Mouse (Mus musculus): ENCODE measurements around the gene Cpa2. TPM values are rescaled to one million over a fixed set of nuclear protein-coding genes. Genes with fewer than 3 reads are reported as not detected.

Cpa2 gene
- polyA plus RNA-seq, 1 experiment from 2014 or later: 8.5 TPM

DNA sequence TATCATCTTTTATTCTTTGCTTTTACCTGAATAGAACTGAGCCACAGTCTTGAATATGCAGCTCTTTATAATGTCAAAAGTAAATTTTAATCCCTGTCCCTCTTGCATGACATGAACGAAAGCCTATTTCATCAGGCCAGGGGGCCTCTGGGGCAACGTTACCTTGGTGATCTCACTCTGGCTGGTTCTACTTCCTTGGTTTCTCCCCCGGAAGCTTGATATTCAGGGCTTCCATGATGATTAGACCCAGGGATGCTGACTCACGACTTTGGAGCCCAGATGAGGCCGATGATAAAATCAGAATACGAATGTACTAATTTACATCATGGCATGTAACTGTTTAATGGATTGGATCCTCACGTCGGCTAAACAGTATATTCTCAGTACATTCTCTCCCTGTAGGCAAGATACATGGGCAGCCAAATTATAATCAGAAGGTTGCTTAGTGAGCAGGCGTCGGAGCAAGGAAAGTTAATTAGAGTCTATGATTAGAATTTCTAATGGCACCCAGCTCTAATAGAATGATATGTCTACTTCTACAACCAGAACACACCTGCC, 51.1 kb downstream of the Cpa2 start:
- Histone ChIP-seq H3K36me3 (no peaks in the 10 kb centered on the region), H3K27ac (replicated peaks) (peak overlapping the region; percentile 20; the same call in 1 of the 2 replicates), H3K9ac (no peak overlapping the region), H3K27me3 (no peaks in the 10 kb centered on the region), H3K4me1 (replicated peaks) (peaks cover 11% of the 10 kb centered on the region), H3K9me3 (no peaks in the 10 kb centered on the region), H3K4me3 (no peak overlapping the region), H3K4me2 (no peak overlapping the region)
- 0 out of 2 replicates have a peak, but pooled peaks have one; percentile 27 for ATAC-seq (ENCODE audit: low FRiP score, low read depth)
- 42% methylated on average over 10 of the region's 10 CpGs for WGBS

DNA sequence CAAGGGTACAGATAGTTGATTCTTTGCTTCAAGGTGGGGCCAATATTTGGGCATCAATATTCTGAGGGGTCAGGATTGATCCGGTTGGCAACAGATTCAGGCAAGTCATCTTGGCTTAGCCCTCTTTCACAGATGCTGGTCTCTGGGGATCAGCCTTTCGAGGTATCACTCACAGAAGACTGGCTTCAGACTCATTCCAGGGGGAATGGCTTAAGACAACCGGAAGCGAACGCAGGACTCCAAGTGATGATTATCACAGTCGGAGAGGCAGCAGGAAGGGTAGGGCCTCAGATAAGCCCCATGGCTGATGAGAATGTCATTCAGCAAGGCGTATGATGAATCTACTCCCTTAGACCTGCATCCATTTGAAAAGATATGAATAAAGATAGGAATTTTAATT, 53.0 kb downstream of the Cpa2 start:
- Histone ChIP-seq H3K4me2 (no peak overlapping the region), H3K9me3 (no peaks in the 10 kb centered on the region), H3K4me3 (no peak overlapping the region), H3K9ac (no peak overlapping the region), H3K27ac (replicated peaks) (no peak overlapping the region), H3K27me3 (no peaks in the 10 kb centered on the region), H3K36me3 (no peaks in the 10 kb centered on the region), H3K4me1 (replicated peaks) (peaks cover 11% of the 10 kb centered on the region)
- ATAC-seq (ENCODE audit: low FRiP score, low read depth): no peak
- 62% methylated on average over 7 of the region's 7 CpGs for WGBS

DNA sequence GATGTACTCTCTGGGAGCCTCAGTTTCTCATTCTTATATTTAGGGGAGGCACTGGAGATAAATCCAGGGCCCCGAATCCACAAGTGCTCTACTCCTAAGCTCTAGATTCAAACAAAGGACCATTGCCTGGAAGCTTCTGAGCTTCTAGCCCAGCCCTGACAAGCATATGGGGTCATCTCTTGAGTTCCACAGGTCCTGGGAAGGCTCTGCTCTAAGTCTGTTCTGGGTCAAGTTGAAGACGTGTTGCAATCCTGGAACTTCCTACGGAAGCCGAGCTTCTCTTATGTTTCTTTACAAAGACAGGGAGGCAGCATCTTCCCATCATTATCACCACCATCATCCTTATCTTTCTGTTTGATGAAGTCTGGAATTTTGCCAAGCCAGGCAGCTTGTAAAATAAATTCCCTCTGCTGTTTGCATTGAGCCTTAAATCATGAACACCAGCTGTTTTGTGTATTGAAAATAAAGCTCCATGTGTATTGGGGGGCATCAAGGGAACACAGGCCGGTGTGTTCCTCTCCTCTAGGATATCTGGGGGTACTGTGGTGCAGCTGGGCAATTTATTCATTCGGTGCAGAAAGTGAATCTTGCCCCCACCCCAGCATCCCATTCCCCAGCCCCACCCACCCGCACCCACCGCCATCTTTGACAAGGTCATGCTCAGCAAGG, 55.0 kb downstream of the Cpa2 start:
- Histone ChIP-seq H3K4me1 (replicated peaks) (peaks cover 11% of the 10 kb centered on the region), H3K9me3 (no peaks in the 10 kb centered on the region), H3K9ac (no peak overlapping the region), H3K4me2 (no peak overlapping the region), H3K27ac (replicated peaks) (no peak overlapping the region), H3K4me3 (no peak overlapping the region), H3K36me3 (no peaks in the 10 kb centered on the region), H3K27me3 (no peaks in the 10 kb centered on the region)
- 68% methylated on average over 8 of the region's 8 CpGs for WGBS
- no peak for ATAC-seq (ENCODE audit: low FRiP score, low read depth)

DNA sequence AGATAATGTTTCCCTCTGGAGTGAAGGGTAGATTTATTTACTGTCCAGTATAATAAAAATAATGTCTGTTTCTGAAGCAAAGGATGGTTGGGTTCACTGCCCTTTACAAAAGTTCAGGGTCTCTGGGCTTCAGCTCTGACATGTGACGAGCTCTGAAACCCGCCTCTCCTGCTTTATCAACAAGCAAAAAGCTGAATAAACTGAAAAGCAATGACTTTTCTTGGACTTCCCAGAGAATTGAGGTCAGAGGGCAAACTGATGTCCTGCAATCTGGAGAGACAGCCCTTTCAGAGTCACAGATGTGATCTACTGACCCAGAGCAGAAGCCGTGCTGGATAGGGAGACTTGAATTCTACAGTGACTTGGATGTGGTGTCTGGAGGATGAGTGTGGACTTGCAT, 58.7 kb downstream of the Cpa2 start:
- Histone ChIP-seq H3K4me1 (replicated peaks) (no peaks in the 10 kb centered on the region), H3K36me3 (no peaks in the 10 kb centered on the region), H3K4me3 (no peak overlapping the region), H3K4me2 (no peak overlapping the region), H3K27ac (replicated peaks) (no peak overlapping the region), H3K27me3 (no peaks in the 10 kb centered on the region), H3K9me3 (no peaks in the 10 kb centered on the region), H3K9ac (no peak overlapping the region)
- ATAC-seq (ENCODE audit: low FRiP score, low read depth): no peak
- WGBS: 56% methylated on average over 3 of the region's 3 CpGs

DNA sequence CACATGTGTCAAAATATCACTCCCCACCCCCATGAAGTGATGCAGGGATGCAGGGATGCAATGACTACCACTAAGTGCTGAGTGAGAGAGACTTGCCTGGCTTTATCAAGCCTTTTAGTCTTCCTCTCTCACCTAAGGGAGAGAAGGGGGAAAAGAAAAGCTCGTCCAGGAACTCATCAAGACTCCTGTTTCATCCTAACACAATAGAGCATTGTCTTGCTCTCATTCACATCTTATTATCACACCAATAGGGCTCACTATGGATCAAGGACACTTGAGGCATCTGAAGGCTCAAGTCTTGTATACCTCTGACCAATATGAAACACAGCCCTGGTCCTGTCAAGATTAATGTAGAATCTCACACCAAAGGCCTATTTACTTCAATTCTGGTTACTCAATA, 59.6 kb downstream of the Cpa2 start:
- Histone ChIP-seq H3K27ac (replicated peaks) (no peak overlapping the region), H3K9ac (no peak overlapping the region), H3K4me2 (no peak overlapping the region), H3K36me3 (no peaks in the 10 kb centered on the region), H3K4me3 (no peak overlapping the region), H3K27me3 (no peaks in the 10 kb centered on the region), H3K4me1 (replicated peaks) (no peaks in the 10 kb centered on the region), H3K9me3 (no peaks in the 10 kb centered on the region)
- 43% methylated on average over 1 of the region's 1 CpGs for WGBS
- no peak for ATAC-seq (ENCODE audit: low FRiP score, low read depth)

DNA sequence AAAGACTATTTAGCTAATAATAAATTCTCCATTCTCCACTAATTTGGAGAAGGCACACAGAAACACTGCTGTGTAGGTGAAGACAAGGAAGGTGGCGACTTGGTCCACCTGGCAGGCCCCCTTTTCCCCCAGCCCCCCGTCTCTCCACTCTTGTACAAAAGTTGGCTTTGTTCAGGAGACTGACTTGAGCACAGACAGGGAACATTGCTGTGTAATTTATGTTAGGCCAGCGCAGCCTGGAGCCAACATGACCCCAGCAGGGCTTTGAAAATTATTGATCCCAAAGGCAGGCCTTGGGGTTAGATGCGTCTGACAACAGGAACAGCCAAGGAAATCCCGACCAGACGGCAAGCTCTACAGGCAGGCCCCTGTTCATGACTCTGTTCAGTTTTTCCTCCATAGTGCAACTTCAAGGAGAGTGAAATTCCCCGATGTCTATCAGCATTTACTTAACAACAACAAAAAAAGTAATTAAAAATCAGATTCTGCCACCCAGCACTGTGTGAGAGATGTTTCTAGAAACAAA, 63.0 kb downstream of the Cpa2 start:
- 71% methylated on average over 7 of the region's 7 CpGs for WGBS
- Histone ChIP-seq H3K4me2 (no peak overlapping the region), H3K9me3 (no peaks in the 10 kb centered on the region), H3K4me3 (no peak overlapping the region), H3K27ac (replicated peaks) (no peak overlapping the region), H3K27me3 (no peaks in the 10 kb centered on the region), H3K36me3 (no peaks in the 10 kb centered on the region), H3K4me1 (replicated peaks) (no peaks in the 10 kb centered on the region), H3K9ac (no peak overlapping the region)
- ATAC-seq (ENCODE audit: low FRiP score, low read depth): no peak

DNA sequence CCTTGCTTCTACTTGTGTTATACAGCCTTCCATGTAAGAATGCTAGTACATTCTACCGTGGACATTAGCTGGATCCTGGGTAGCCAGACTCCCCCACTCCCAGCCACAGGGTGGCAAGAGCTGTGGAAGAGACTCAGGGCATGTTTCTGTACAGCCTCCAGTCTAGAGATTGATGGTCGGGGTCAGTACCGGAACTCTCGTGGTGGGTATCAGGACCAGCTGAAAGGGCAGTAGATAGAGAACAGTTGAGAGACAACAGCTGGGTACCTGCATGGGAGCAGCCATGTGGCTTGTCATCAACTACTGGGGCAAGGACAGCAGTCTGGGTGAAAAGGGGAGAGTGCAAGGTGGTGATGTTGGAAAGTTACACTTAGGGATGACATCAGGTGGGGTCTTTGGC, 63.7 kb downstream of the Cpa2 start:
- no peaks in the 10 kb centered on the region for H3K4me1 ChIP-seq (replicated peaks)
- H3K36me3 ChIP-seq: no peaks in the 10 kb centered on the region
- 88% methylated on average over 4 of the region's 4 CpGs for WGBS
- no peaks in the 10 kb centered on the region for H3K9me3 ChIP-seq
- H3K4me2 ChIP-seq: no peak overlapping the region
- H3K4me3 ChIP-seq: no peak overlapping the region
- H3K9ac ChIP-seq: no peak overlapping the region
- H3K27ac ChIP-seq (replicated peaks): no peak overlapping the region
- no peaks in the 10 kb centered on the region for H3K27me3 ChIP-seq
- ATAC-seq (ENCODE audit: low FRiP score, low read depth): no peak

DNA sequence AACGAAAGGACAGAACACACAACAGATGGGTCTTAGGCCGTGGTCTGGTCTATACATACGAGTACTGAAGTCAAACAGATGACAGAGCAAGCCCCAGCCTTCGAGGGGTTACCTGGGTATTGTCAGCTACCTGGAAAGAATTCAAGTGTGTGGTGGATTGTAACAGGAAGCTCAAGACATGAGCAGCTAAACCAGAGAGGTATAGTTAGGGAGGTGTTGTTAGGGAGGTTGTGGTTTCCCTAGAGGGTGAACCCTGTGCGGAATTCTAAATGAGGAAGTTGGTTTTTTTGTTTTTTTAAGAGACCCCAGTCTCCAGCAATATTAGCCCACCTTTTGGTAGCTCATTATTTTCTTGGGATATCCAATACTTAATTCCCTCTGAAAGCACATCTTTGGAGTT, 64.3 kb downstream of the Cpa2 start:
- Histone ChIP-seq H3K9me3 (no peaks in the 10 kb centered on the region), H3K4me2 (no peak overlapping the region), H3K4me1 (replicated peaks) (no peaks in the 10 kb centered on the region), H3K36me3 (no peaks in the 10 kb centered on the region), H3K4me3 (no peak overlapping the region), H3K27ac (replicated peaks) (no peak overlapping the region), H3K9ac (no peak overlapping the region), H3K27me3 (no peaks in the 10 kb centered on the region)
- WGBS: 85% methylated on average over 5 of the region's 5 CpGs
- no peak for ATAC-seq (ENCODE audit: low FRiP score, low read depth)

DNA sequence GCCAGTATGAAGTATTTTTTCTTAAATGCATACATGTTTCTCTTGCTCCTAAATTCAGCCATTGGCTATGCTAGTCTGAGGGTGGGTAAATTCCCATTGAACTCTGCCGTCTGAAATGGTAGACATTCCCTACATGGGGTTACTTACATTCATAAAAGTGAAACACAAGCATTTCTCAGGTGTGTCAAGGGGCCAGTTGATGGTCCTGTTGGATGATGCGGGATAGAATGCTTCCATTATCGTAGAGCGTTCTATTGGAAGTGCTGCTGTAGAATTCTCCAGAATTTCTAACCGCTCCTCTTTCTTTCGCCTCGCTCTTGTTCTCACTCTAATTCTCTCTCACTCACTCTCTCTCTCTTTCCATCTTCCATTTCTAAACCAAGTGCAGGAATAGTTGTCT, 69.3 kb downstream of the Cpa2 start, which contains the start of gene Cpa5:
Gene Cpa5, plus strand, starts transcription at position 301 of the 400 bp plus-strand sequence.
- Histone ChIP-seq H3K27ac (replicated peaks) (no peak within 1 kb of the TSS), H3K9me3 (no peaks in the 10 kb centered on the region), H3K4me3 (no peak within 1 kb of the TSS), H3K4me1 (replicated peaks) (peaks cover 2% of the 10 kb centered on the region), H3K36me3 (no peaks in the 10 kb centered on the region), H3K9ac (no peak within 1 kb of the TSS), H3K27me3 (no peaks in the 10 kb centered on the region), H3K4me2 (no peak within 1 kb of the TSS)
- WGBS: 83% methylated on average over 7 of the region's 7 CpGs
- ATAC-seq (ENCODE audit: low FRiP score, low read depth): no peak

DNA sequence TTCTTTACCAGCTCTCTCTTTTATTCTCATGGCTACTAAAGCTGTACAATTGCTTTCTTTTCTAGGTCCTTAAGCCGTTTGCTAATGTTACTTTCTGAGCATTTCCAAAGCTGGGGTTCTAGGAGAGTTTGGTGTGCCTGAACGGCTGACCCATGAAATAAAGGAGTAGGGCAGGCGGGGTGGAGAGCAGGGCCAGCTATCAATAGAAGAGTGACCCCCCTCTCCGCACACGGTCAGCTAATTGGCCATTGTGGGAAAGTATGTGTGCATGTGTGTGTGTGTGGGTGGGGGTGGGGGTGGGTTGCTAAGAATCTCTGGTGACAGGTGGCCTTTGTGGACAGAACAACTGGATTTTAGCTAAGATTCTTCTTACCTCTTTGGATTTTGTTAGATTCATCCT, 69.8 kb downstream of the Cpa2 start:
- ATAC-seq (ENCODE audit: low FRiP score, low read depth): no peak
- H3K4me3 ChIP-seq: no peak overlapping the region
- H3K27ac ChIP-seq (replicated peaks): no peak overlapping the region
- H3K9ac ChIP-seq: no peak overlapping the region
- no peaks in the 10 kb centered on the region for H3K9me3 ChIP-seq
- WGBS: 28% methylated on average over 5 of the region's 5 CpGs
- peaks cover 7% of the 10 kb centered on the region for H3K4me1 ChIP-seq (replicated peaks)
- H3K27me3 ChIP-seq: no peaks in the 10 kb centered on the region
- no peaks in the 10 kb centered on the region for H3K36me3 ChIP-seq
- H3K4me2 ChIP-seq: no peak overlapping the region
